Mouse (Mus musculus) hindbrain, embryonic 16.5 days (tissue): Measurements from ENCODE around the gene Ints3. TPM values are rescaled to one million over a fixed set of nuclear protein-coding genes. Genes with fewer than 3 reads are reported as not detected.

Experiments
- ATAC-seq: fragments of 200-750 bp; cut with Nextera tagmentation; 2 replicates; pipeline ENCODE4 v1.8.0; 2017; ENCODE audit warnings: moderate TSS enrichment, moderate library complexity
- H3K27ac ChIP-seq: fragments of 300-500 bp; sonication (generic); 2 replicates; pipeline ENCODE4 v1.5.1; 2014; ENCODE audit warnings: low read depth, mild to moderate bottlenecking, control low read depth, low read length, moderate library complexity
- H3K27me3 ChIP-seq: fragments of 300-500 bp; sonication (generic); replicated peaks from 2 replicates; pipeline ENCODE4 v1.6.1; 2014; ENCODE audit warnings: low read length; ENCODE audit not compliant: control insufficient read depth, insufficient read depth
- H3K36me3 ChIP-seq: fragments of 300-500 bp; sonication (generic); 2 replicates; pipeline ENCODE4 v1.6.1; 2014; ENCODE audit warnings: mild to moderate bottlenecking, low read length, moderate library complexity, mixed read lengths; ENCODE audit not compliant: control insufficient read depth, insufficient read depth
- H3K4me1 ChIP-seq: fragments of 300-500 bp; sonication (generic); 2 replicates; pipeline ENCODE4 v1.6.1; 2014; ENCODE audit warnings: low read depth, low read length; ENCODE audit not compliant: control insufficient read depth, insufficient read depth
- H3K4me2 ChIP-seq: fragments of 300-500 bp; sonication (generic); 2 replicates; pipeline ENCODE4 v1.6.1; 2014; ENCODE audit warnings: mild to moderate bottlenecking, low read length, control low read depth, moderate library complexity
- H3K4me3 ChIP-seq: fragments of 300-500 bp; sonication (generic); 2 replicates; pipeline ENCODE4 v1.5.1; 2014; ENCODE audit warnings: mild to moderate bottlenecking, low read length, control low read depth, moderate library complexity
- H3K9ac ChIP-seq: fragments of 300-500 bp; sonication (generic); 2 replicates; pipeline ENCODE4 v1.6.1; 2014; ENCODE audit warnings: low read depth, mild to moderate bottlenecking, control low read depth, low read length, moderate library complexity
- H3K9me3 ChIP-seq: fragments of 300-500 bp; sonication (generic); 2 replicates; pipeline ENCODE4 v1.6.1; 2014; ENCODE audit warnings: mild to moderate bottlenecking, low read length, moderate library complexity; ENCODE audit not compliant: control insufficient read depth
- WGBS: fragments of 180-500 bp; shearing (Covaris S2); extraction: QIAGEN DNeasy Blood & Tissue Kit; methylation state at CpG from one replicate; pipeline ENCODE4 v1.1.7; 2014; 5-methylcytosine and 5-hydroxymethylcytosine counted together
- polyA plus RNA-seq: library from polyadenylated mRNA; unstranded; fragments of >200 nt; fragmentation: Nextera tagmentation; extraction: Ambion mirVana; gene quantifications from 2 replicates; pipeline ENCODE4 v1.2.1, GENCODE M21; 2015

Gene Ints3
- polyA plus RNA-seq, 1 experiment from 2014 or later = 27.8 TPM

DNA sequence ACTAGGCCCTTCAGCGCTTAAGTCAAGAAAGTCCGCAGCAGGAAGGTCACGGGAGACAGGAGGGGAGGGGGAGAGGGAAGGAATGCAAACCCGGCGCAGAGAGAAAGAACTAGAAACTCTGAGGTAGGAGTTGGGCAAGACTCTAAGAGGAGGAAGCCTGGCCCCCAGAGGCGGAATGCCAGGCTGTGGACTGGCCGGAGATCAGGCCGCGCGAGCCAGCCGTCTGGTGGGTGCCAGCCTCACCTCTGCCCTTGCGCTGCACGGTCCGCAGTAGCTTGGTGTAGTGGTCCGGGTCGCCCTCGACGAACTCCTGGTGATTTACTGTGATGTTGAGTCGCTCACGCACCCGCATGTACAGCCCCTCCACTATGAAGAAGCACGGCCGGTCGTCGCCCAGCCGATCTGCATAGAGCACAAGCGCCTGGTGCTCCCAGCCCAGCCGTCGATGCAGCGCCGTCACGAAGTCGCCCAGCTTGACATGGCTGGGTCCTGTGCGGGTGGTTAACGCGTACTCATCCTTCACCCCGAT lies 31.2 kb upstream of the Ints3 start:
- ATAC-seq = no peak; the same call in 1 of the 2 replicates
- H3K4me2 ChIP-seq = peak overlapping the region; percentile 94
- no peaks in the 10 kb centered on the region for H3K36me3 ChIP-seq
- no peak overlapping the region for H3K27ac ChIP-seq
- peak overlapping the region; percentile 58 for H3K4me3 ChIP-seq
- 0 out of 2 replicates have a peak, but pooled peaks cover 2% of the 10 kb centered on the region for H3K9me3 ChIP-seq
- H3K9ac ChIP-seq = peak overlapping the region; percentile 65
- 11% methylated on average over 36 of the region's 37 CpGs for WGBS
- H3K4me1 ChIP-seq = peaks cover 10% of the 10 kb centered on the region
- H3K27me3 ChIP-seq = peaks cover 33% of the 10 kb centered on the region

DNA sequence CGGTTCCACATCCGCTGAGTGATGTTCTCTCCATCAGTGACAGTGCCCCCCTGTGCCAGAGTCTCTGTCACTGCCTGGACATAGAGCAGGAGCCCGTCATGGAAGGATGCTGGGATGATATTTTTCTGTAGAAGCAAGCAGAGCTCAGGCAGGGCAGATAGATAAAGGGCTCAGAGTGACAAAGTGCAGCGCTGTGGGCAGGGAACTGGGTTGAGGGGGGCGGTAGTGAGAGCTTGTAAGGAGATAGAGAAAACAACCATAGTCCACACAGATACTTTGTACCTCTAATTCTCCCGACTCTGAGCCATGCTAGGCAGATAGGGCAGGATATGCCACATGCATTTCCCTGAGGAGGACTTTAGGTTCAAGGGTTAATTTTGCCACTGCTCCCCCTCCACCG lies 29.2 kb upstream of the Ints3 start:
- no peak overlapping the region for H3K27ac ChIP-seq
- no peaks in the 10 kb centered on the region for H3K36me3 ChIP-seq
- no peak overlapping the region for H3K4me3 ChIP-seq
- H3K9me3 ChIP-seq = 0 out of 2 replicates have a peak, but pooled peaks cover 2% of the 10 kb centered on the region
- peaks cover 33% of the 10 kb centered on the region for H3K27me3 ChIP-seq
- no peak for ATAC-seq
- H3K4me2 ChIP-seq = no peak overlapping the region
- H3K4me1 ChIP-seq = peaks cover 10% of the 10 kb centered on the region
- no peak overlapping the region for H3K9ac ChIP-seq
- WGBS = 32% methylated on average over 7 of the region's 7 CpGs

DNA sequence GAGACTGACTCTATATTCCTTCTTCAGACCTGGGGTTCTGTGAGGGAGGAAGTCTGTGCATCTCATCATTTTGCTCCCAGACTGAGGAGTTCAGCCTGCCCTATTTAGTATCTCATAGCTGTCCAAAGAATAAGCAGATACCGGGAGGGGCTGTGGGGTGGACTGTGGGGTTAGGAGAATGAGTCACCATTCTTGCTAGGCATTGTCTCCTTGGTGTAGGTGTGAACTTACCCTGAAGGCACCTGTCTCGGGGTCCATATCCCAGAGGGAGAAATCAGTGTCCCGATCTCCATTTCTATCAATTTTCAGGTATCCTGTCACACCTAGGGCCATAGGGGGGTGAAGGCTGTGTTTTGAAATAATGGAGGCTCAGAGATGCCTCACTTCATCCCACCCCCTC lies 28.5 kb upstream of the Ints3 start:
- no peak for ATAC-seq
- WGBS = 87% methylated on average over 3 of the region's 3 CpGs

DNA sequence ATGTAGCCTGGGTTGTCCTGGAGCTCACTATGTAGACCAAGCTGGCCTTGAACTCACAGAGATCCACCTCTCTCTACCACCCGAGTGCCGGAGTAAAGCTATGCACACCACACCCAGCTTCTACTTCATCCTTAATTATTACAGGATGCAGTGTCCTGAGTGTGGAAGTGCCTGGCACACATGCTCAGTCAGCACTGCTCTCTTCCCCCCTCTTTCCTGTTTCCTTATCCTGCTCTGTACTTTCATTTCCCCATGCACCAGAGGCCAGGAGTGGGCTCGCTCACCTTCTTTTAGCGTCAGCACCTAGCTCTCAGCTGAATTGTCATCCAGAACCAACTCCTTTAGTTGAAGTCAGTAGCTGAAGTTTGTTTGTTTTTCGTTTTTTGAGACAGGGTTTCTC lies 26.9 kb upstream of the Ints3 start:
- no peak for ATAC-seq
- peaks cover 24% of the 10 kb centered on the region for H3K27me3 ChIP-seq
- no peaks in the 10 kb centered on the region for H3K36me3 ChIP-seq
- 81% methylated on average over 5 of the region's 5 CpGs for WGBS
- H3K9me3 ChIP-seq = 0 out of 2 replicates have a peak, but pooled peaks cover 2% of the 10 kb centered on the region
- peaks cover 3% of the 10 kb centered on the region; the same call in 1 of the 2 replicates for H3K4me1 ChIP-seq
- H3K4me2 ChIP-seq = no peak overlapping the region
- no peak overlapping the region for H3K9ac ChIP-seq
- no peak overlapping the region for H3K4me3 ChIP-seq
- no peak overlapping the region for H3K27ac ChIP-seq

More for the DNA sequence above, 28.5 kb upstream of the Ints3 start:
- H3K27ac ChIP-seq = no peak overlapping the region
- H3K36me3 ChIP-seq = no peaks in the 10 kb centered on the region
- no peak overlapping the region for H3K4me3 ChIP-seq
- no peak overlapping the region for H3K4me2 ChIP-seq
- 0 out of 2 replicates have a peak, but pooled peaks cover 2% of the 10 kb centered on the region for H3K9me3 ChIP-seq
- H3K4me1 ChIP-seq = peaks cover 10% of the 10 kb centered on the region
- H3K9ac ChIP-seq = no peak overlapping the region
- peaks cover 33% of the 10 kb centered on the region for H3K27me3 ChIP-seq

DNA sequence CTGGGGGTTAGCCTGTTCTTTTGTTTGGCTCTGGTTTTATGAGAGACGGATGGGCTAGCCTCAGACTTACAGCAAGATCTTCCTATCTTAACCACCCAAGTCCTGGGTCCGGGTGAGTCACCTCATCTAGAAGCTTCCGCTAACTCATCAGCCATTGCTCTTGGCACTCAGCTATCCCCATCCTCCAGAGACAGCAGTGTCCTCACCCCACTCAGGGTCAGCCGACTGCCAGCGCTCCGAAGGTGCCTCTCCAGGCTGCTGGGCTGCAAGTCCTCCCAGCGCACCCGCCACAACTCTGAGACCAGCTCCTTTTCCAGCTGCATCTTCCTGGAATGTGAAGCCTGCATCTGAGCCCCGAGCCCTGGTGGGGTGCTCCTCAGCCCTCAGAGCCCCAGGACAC lies 26.3 kb upstream of the Ints3 start:
- peaks cover 20% of the 10 kb centered on the region for H3K27me3 ChIP-seq
- no peak overlapping the region for H3K4me2 ChIP-seq
- ATAC-seq = no peak
- 77% methylated on average over 9 of the region's 9 CpGs for WGBS
- no peak overlapping the region for H3K9ac ChIP-seq
- no peak overlapping the region for H3K4me3 ChIP-seq
- H3K27ac ChIP-seq = no peak overlapping the region
- H3K36me3 ChIP-seq = no peaks in the 10 kb centered on the region
- no peaks in the 10 kb centered on the region; the same call in 1 of the 2 replicates for H3K4me1 ChIP-seq
- 0 out of 2 replicates have a peak, but pooled peaks cover under 1% of the 10 kb centered on the region for H3K9me3 ChIP-seq

DNA sequence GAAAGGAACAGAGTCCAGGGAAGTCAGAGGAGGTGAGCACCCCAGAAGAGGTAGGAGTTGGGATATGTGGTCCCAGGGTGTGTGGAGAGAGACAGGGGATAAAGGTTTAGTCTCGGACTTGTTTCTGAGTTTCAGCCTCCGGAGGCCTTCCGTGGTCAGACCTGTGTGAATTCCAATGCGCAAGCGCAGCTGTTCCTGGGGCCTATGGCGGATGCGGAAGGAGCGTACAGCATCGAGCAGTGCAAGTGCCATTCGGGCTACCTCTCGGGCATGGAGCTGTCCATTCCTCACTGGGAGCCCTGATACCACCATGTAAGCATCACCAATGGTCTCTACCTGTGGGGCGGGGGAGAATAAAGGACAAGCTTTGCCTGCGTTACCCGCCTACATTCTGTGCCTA lies 21.5 kb upstream of the Ints3 start:
- Histone ChIP-seq H3K27me3 (no peaks in the 10 kb centered on the region), H3K4me2 (no peak overlapping the region), H3K36me3 (no peaks in the 10 kb centered on the region), H3K9me3 (no peaks in the 10 kb centered on the region), H3K9ac (no peak overlapping the region), H3K4me3 (no peak overlapping the region), H3K27ac (no peak overlapping the region), H3K4me1 (no peaks in the 10 kb centered on the region)
- ATAC-seq = no peak
- 87% methylated on average over 14 of the region's 14 CpGs for WGBS

DNA sequence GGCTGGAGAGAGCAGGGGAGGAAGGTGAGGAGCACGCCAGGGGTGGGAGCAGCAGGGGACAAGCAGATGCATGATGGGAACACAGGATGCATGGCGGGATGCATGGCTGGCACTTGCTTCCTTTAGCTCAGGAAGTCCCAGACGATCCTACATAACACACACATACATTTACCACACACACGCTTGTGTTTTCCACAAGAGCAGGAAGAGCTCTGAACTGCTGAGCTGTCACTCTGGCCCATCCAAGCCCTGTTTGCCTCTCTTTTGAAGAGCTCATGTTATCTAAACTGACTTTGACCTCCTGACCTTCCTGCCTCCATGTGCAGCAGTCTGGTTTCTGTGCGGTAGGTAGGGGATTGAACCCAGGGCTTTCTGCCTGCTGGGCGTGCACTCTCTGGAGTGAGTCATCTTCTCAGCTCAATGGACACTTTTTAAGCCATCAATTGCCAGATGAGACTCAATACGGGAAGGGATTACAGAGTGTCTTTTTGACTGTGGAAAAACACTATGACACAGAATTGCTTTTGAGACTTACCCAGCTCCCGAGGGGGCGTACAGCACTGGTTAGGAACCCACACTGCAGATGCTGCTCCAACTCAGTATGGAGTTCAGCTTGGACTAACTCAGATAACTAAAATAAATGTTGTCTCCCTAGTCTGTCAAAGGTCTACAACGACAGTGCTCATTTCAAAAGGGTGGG lies 18.1 kb upstream of the Ints3 start:
- no peak for ATAC-seq
- H3K9ac ChIP-seq = no peak overlapping the region
- no peak overlapping the region for H3K4me3 ChIP-seq
- no peaks in the 10 kb centered on the region for H3K36me3 ChIP-seq
- H3K9me3 ChIP-seq = no peaks in the 10 kb centered on the region
- 58% methylated on average over 10 of the region's 10 CpGs for WGBS
- peaks cover 6% of the 10 kb centered on the region for H3K4me1 ChIP-seq
- no peak overlapping the region; the same call in 1 of the 2 replicates for H3K4me2 ChIP-seq
- H3K27ac ChIP-seq = no peak overlapping the region
- no peaks in the 10 kb centered on the region for H3K27me3 ChIP-seq

DNA sequence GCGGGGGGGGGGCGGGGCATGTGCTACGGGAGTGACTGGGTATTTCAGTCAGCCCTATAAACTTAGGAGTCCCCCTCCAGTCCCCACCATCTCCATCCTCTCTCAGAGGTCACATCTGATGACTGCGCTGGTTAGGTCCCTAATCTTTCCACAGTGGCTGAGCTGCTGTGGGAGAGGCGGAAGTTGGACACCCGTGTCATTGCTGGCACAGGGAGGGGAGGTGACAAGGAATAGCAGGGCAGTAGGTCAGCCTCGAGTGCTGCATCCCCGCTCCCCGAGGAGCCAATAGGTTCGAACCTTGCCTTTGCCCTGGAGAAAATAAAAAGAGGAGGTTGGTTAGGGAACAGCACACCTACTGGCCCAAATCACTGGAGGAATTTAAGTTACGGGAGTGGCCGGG lies 17.5 kb upstream of the Ints3 start:
- WGBS = 44% methylated on average over 9 of the region's 12 CpGs
- Histone ChIP-seq H3K4me1 (peaks cover 11% of the 10 kb centered on the region), H3K36me3 (no peaks in the 10 kb centered on the region), H3K4me3 (no peak overlapping the region), H3K9me3 (no peaks in the 10 kb centered on the region), H3K27ac (no peak overlapping the region), H3K27me3 (no peaks in the 10 kb centered on the region), H3K9ac (no peak overlapping the region; the same call in 1 of the 2 replicates), H3K4me2 (peak overlapping the region; percentile 16; the same call in 1 of the 2 replicates)
- ATAC-seq = no peak

DNA sequence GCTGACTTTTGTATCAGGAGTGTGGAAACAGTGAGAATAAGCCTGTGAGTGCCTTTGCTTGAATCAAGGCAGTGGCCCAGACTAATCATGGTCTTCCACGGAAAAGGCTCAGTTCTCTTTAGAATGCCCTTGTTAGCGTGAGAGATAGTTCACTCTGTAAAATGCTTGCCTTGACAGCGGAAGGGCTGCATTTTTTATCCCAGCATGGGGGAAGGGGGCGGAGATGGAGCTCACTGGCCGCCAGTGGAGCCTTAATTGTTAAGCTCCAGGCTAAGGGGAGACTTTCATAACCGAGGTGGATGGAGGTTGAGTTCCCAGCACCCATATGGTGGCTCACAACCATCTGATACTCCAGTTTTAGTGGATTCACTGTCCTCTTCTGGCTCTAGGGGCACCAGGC lies 15.2 kb upstream of the Ints3 start:
- no peaks in the 10 kb centered on the region for H3K9me3 ChIP-seq
- ATAC-seq = no peak
- H3K27ac ChIP-seq = no peak overlapping the region
- H3K36me3 ChIP-seq = no peaks in the 10 kb centered on the region
- no peak overlapping the region for H3K4me3 ChIP-seq
- no peaks in the 10 kb centered on the region for H3K27me3 ChIP-seq
- H3K9ac ChIP-seq = no peak overlapping the region
- H3K4me1 ChIP-seq = peaks cover 15% of the 10 kb centered on the region
- 26% methylated on average over 6 of the region's 6 CpGs for WGBS
- H3K4me2 ChIP-seq = no peak overlapping the region
